Mouse (Mus musculus): Measurements from ENCODE around the gene Fzr1.

DNA sequence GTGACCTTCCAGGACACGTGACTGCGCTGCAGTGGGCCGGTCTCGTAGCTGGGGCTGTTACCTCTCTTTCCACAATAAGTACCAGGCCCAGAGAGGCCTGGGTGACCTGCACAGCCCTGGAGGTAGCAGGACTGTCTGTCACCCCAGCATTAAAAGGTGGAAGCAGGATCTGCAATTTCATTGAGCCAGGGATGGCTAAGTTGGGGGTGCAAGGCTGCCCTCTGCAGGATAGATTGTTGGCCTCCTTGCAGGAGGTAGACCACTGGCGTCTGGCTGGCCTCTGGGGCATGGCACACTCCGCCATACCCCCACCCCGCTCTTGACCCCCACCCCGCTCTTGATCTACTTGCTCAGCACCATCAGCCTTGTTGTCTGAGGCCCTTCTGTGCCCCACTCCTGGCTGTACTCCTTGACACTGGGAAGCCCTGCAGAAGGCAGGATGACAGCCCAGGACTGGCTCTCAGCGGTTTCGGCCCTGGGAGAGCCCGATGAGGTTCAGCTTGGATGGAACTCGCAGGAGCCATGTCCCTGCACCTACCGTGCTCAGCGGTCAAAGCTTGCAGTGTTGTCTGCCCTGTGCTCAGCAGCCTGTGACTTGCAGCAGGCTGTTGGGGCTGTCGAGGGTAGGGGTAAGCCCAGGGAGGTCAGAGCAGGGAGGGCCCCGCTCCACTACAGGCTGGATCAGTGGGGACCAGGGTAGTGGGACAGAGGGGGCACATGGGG is 61.8 kb downstream of the Fzr1 start:
- TF ChIP-seq CTCF (conservative IDR thresholded peaks at IDR 0.05; ENCODE audit: low read length), result peak; percentile 14; the same call in 1 of the 2 replicates
- no peak for TF ChIP-seq NANOG (IDR thresholded peaks at IDR 0.05; ENCODE audit: borderline replicate concordance, low read length)
